Mouse (Mus musculus) bone marrow macrophage, adult 2 months (primary cell): Measurements from ENCODE around the gene Hils1.

Source experiments
- CTCF ChIP-seq: IDR thresholded peaks from 2 replicates; pipeline ENCODE4 v1.5.1; 2012; ENCODE audit warnings: low read depth, mild to moderate bottlenecking, low read length, moderate library complexity
- POLR2A ChIP-seq: IDR thresholded peaks from 2 replicates; pipeline ENCODE4 v1.6.1; 2012; ENCODE audit warnings: mild to moderate bottlenecking, low read depth, low read length, borderline replicate concordance

- TF ChIP-seq CTCF (no peak), POLR2A (no peak)
Measured at GRCm38 (mm10) chr11:95006525-95007219, 39.3 kb downstream of the Hils1 start.
